Mouse (Mus musculus): Measurements from ENCODE around the gene Fuca1. TPM values are rescaled to one million over a fixed set of nuclear protein-coding genes. Genes with fewer than 3 reads are reported as not detected.

The Fuca1 gene
- total and polyA plus RNA-seq, 3 experiments: 32.6 to 77.6 (median 66.5) TPM

- TF ChIP-seq ZNF384 (IDR thresholded peaks at IDR 0.05; ENCODE audit: low read depth, low read length) (no peak), POLR2AphosphoS2 (IDR thresholded peaks at IDR 0.05; ENCODE audit: low read depth, low read length) (0 out of 2 replicates have a peak, but pooled peaks have one; percentile 42)
- no peaks in the 10 kb centered on the region for H3K27me3 ChIP-seq (replicated peaks)
- dilution Hi-C loops (cut with MboI; ENCODE audit: extremely low pct_ligation_motif_present, extremely low pct_unique_long_range_greater_than_20kb, low sequenced_read_pairs): no loop called here
- in situ Hi-C loops (cut with MboI; ENCODE audit: low pct_ligation_motif_present, low pct_unique_long_range_greater_than_20kb, low sequenced_read_pairs): no loop called here
- no peaks in the 10 kb centered on the region for H3K9me3 ChIP-seq (replicated peaks; ENCODE audit: low read length)
- peaks cover 2 to 19% of the 10 kb centered on the region in 2 experiments; a peak in 2 of 4 replicates for H3K4me1 ChIP-seq (ENCODE audit: control insufficient read depth in 1 of 2, insufficient read depth in 2 of 2)
- no peak for DNase-seq (ENCODE audit: extremely low read depth)
- H3K27ac ChIP-seq (ENCODE audit: insufficient read depth, low read depth): no peak overlapping the region
- H3K9ac ChIP-seq (ENCODE audit: insufficient read depth, low read depth): no peak overlapping the region
- H3K4me3 ChIP-seq (replicated peaks in 1 of 3; ENCODE audit: low read depth in 2 of 3, low read length in 2 of 3, poor library complexity in 1 of 3): no peak overlapping the region
- peaks cover 21% of the 10 kb centered on the region for H3K79me2 ChIP-seq (replicated peaks; ENCODE audit: control insufficient read depth, extremely low read depth, insufficient read depth, poor library complexity, severe bottlenecking)
- peaks cover 40 to 69% of the 10 kb centered on the region in 2 experiments for H3K36me3 ChIP-seq (replicated peaks in 1 of 2; ENCODE audit: control insufficient read depth in 1 of 2, insufficient read depth in 1 of 2, low read length in 1 of 2)
- H3K4me2 ChIP-seq (ENCODE audit: insufficient read depth, low read depth, poor library complexity, severe bottlenecking): no peak overlapping the region
Measured at GRCm38 (mm10) chr4:135981524-135982063, 61.1 kb downstream of the Fuca1 start.

- no peaks in the 10 kb centered on the region for H3K27me3 ChIP-seq (replicated peaks)
- DNase-seq (ENCODE audit: extremely low read depth): no peak
- in situ Hi-C loops (cut with MboI; ENCODE audit: low pct_ligation_motif_present, low pct_unique_long_range_greater_than_20kb, low sequenced_read_pairs): no loop called here
- no peak overlapping the region for H3K4me2 ChIP-seq (ENCODE audit: insufficient read depth, low read depth, poor library complexity, severe bottlenecking)
- peaks cover 2 to 26% of the 10 kb centered on the region in 2 experiments; a peak in 2 of 4 replicates for H3K4me1 ChIP-seq (ENCODE audit: control insufficient read depth in 1 of 2, insufficient read depth in 2 of 2)
- H3K36me3 ChIP-seq (replicated peaks in 1 of 2; ENCODE audit: control insufficient read depth in 1 of 2, insufficient read depth in 1 of 2, low read length in 1 of 2): peaks cover 25 to 45% of the 10 kb centered on the region in 2 experiments
- dilution Hi-C loops (cut with MboI; ENCODE audit: extremely low pct_ligation_motif_present, extremely low pct_unique_long_range_greater_than_20kb, low sequenced_read_pairs): no loop called here
- no peak overlapping the region for H3K9ac ChIP-seq (ENCODE audit: insufficient read depth, low read depth)
- peaks cover 21% of the 10 kb centered on the region for H3K79me2 ChIP-seq (replicated peaks; ENCODE audit: control insufficient read depth, extremely low read depth, insufficient read depth, poor library complexity, severe bottlenecking)
- H3K4me3 ChIP-seq (replicated peaks in 1 of 3; ENCODE audit: low read depth in 2 of 3, low read length in 2 of 3, poor library complexity in 1 of 3): no peak overlapping the region
- no peak overlapping the region for H3K27ac ChIP-seq (ENCODE audit: insufficient read depth, low read depth)
- TF ChIP-seq MXI1 (IDR thresholded peaks at IDR 0.05; ENCODE audit: low read depth, low read length) (no peak), MAFK (IDR thresholded peaks at IDR 0.05; ENCODE audit: insufficient replicate concordance, low read length) (no peak), POLR2AphosphoS2 (IDR thresholded peaks at IDR 0.05; ENCODE audit: low read depth, low read length) (no peak), USF1 (IDR thresholded peaks at IDR 0.05; ENCODE audit: low read depth, low read length) (no peak), TCF12 (IDR thresholded peaks at IDR 0.05; ENCODE audit: low read depth, low read length) (no peak), MAZ (IDR thresholded peaks at IDR 0.05; ENCODE audit: low read depth, low read length) (no peak)
- no peaks in the 10 kb centered on the region for H3K9me3 ChIP-seq (replicated peaks; ENCODE audit: low read length)
Measured at GRCm38 (mm10) chr4:135984556-135984955, 64.0 kb downstream of the Fuca1 start.

DNA sequence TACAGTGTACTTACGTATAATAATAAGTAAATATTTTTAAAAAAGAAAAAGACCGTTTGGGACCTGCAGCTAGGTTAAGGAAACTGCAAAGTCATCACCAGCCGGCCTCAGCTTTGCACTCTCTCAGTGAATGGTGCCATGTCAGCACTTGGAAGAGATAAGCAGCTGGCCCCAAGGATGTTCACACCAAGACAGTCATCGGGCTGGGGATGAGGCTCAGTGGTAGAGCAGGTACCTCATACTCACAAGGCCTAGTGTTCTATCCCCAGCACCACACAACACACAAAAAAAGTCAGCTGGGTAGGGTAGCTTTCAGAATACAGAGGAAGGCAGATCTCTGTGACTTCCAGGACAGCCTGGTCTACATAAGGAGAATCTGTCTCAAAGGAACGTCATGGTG is 64.7 kb downstream of the Fuca1 start:
- Histone ChIP-seq H3K4me2 (ENCODE audit: insufficient read depth, low read depth, poor library complexity, severe bottlenecking) (peak overlapping the region; percentile 82; the same call in 1 of the 2 replicates), H3K9me3 (replicated peaks; ENCODE audit: low read length) (no peaks in the 10 kb centered on the region), H3K4me3 (replicated peaks in 1 of 3; ENCODE audit: low read depth in 2 of 3, low read length in 2 of 3, poor library complexity in 1 of 3) (no peak overlapping the region), H3K9ac (ENCODE audit: insufficient read depth, low read depth) (no peak overlapping the region), H3K27ac (ENCODE audit: insufficient read depth, low read depth) (no peak overlapping the region), H3K4me1 (ENCODE audit: control insufficient read depth in 1 of 2, insufficient read depth in 2 of 2) (peaks cover 2 to 26% of the 10 kb centered on the region in 2 experiments; a peak in 2 of 4 replicates), H3K27me3 (replicated peaks) (no peaks in the 10 kb centered on the region), H3K36me3 (replicated peaks in 1 of 2; ENCODE audit: control insufficient read depth in 1 of 2, insufficient read depth in 1 of 2, low read length in 1 of 2) (peaks cover 25 to 45% of the 10 kb centered on the region in 2 experiments), H3K79me2 (replicated peaks; ENCODE audit: control insufficient read depth, extremely low read depth, insufficient read depth, poor library complexity, severe bottlenecking) (peaks cover 21% of the 10 kb centered on the region)
- dilution Hi-C loops (cut with MboI; ENCODE audit: extremely low pct_ligation_motif_present, extremely low pct_unique_long_range_greater_than_20kb, low sequenced_read_pairs): no loop called here
- DNase-seq (ENCODE audit: extremely low read depth): no peak
- no peak for TF ChIP-seq SIN3A (IDR thresholded peaks at IDR 0.05; ENCODE audit: low read length)
- no peak for TF ChIP-seq E2F4 (IDR thresholded peaks at IDR 0.05; ENCODE audit: insufficient replicate concordance, low read depth, low read length)
- TF ChIP-seq ETS1 (conservative IDR thresholded peaks at IDR 0.05; ENCODE audit: low read depth, low read length): no peak
- TF ChIP-seq MAFK (IDR thresholded peaks at IDR 0.05; ENCODE audit: insufficient replicate concordance, low read length): 0 out of 2 replicates have a peak, but pooled peaks have one; percentile 9
- no peak for TF ChIP-seq BHLHE40 (IDR thresholded peaks at IDR 0.05; ENCODE audit: low read depth, low read length)
- in situ Hi-C loops (cut with MboI; ENCODE audit: low pct_ligation_motif_present, low pct_unique_long_range_greater_than_20kb, low sequenced_read_pairs): loop anchor here (5.0 kb wide), 1 partner anchor 47 kb away; no protein-coding TSS in a partner anchor

Measured in CH12.LX (cell line).